Mouse (Mus musculus) heart, adult 2 months (tissue): ENCODE data around the gene BC051019. TPM values are rescaled to one million over a fixed set of nuclear protein-coding genes. Genes with fewer than 3 reads are reported as not detected.

Source experiments
- DNase-seq, 2 experiments: peaks; one replicate each; pipeline ENCODE4 v3.0.0; 2021
- H3K27ac ChIP-seq: fragments of 200-600 bp; 2 replicates; pipeline ENCODE4 v1.8.1; 2022
- H3K27me3 ChIP-seq: fragments of 200-500 bp; 2 replicates; pipeline ENCODE4 v1.6.1; 2012; ENCODE audit warnings: mild to moderate bottlenecking, low read length, inconsistent platforms, mixed read lengths; ENCODE audit not compliant: control insufficient read depth, insufficient read depth
- H3K36me3 ChIP-seq: fragments of 200-500 bp; 2 replicates; pipeline ENCODE4 v1.6.1; 2012; ENCODE audit warnings: low read length, inconsistent platforms; ENCODE audit not compliant: control insufficient read depth, insufficient read depth
- H3K4me1 ChIP-seq: fragments of 200-500 bp; 2 replicates; pipeline ENCODE4 v1.6.1; 2011; ENCODE audit warnings: low read length; ENCODE audit not compliant: control insufficient read depth, insufficient read depth
- H3K4me3 ChIP-seq: fragments of 200-600 bp; 2 replicates; pipeline ENCODE4 v1.8.1; 2022
- H3K79me2 ChIP-seq: fragments of 200-500 bp; replicated peaks from 2 replicates; pipeline ENCODE4 v1.6.1; 2012; ENCODE audit warnings: mild to moderate bottlenecking, inconsistent platforms, low read length, moderate library complexity, mixed read lengths; ENCODE audit not compliant: control insufficient read depth, insufficient read depth
- H3K9ac ChIP-seq: fragments of 200-500 bp; 2 replicates; pipeline ENCODE4 v1.6.1; 2012; ENCODE audit warnings: low read depth, mild to moderate bottlenecking, control low read depth, inconsistent platforms, low read length, mixed read lengths
- CTCF ChIP-seq: fragments of 200-600 bp; IDR thresholded peaks from 2 replicates; pipeline ENCODE4 v1.8.1; 2022; ENCODE audit warnings: antibody characterized with exemption, mild to moderate bottlenecking, moderate library complexity
- EP300 ChIP-seq: fragments of 200-500 bp; IDR thresholded peaks from 2 replicates; pipeline ENCODE4 v1.6.1; 2011; ENCODE audit warnings: low read depth, low read length, control low read depth; ENCODE audit not compliant: insufficient read depth
- POLR2A ChIP-seq: fragments of 200-500 bp; IDR thresholded peaks from 2 replicates; pipeline ENCODE4 v1.6.1; 2011; ENCODE audit warnings: mild to moderate bottlenecking, low read depth, low read length, control low read depth; ENCODE audit not compliant: insufficient read depth
- WGBS: fragments of 180-500 bp; shearing (Covaris S2); methylation state at CpG from one replicate; pipeline ENCODE4 v1.1.7; 2018; 5-methylcytosine and 5-hydroxymethylcytosine counted together
- intact Hi-C: fragments of 180-260 bp; cut with DNase I; formaldehyde crosslinking; loops from one replicate; pipeline ENCODE4 v1.15.1; 2025
- polyA plus RNA-seq: library from polyadenylated mRNA; depleted of rRNA; stranded (reverse); fragments of >200 nt; gene quantifications from 2 replicates; pipeline ENCODE4 v1.2.3, GENCODE M21; 2012
- total RNA-seq, 2 experiments: library from RNA; stranded (reverse); gene quantifications; 2 replicates each; pipeline ENCODE4 v1.2.3; 2021

Gene BC051019
- total and polyA plus RNA-seq, 3 experiments, result 1.5 TPM; not detected in 2

- WGBS, result 63% methylated on average over 3 of the region's 3 CpGs
- H3K9ac ChIP-seq, result no peak overlapping the region
- peak overlapping the region; percentile 85; the same call in 1 of the 2 replicates for H3K4me3 ChIP-seq
- H3K36me3 ChIP-seq, result peaks cover 4% of the 10 kb centered on the region
- H3K27me3 ChIP-seq, result no peaks in the 10 kb centered on the region
- H3K79me2 ChIP-seq, result no peaks in the 10 kb centered on the region
- H3K4me1 ChIP-seq, result peaks cover 8% of the 10 kb centered on the region
- DNase-seq, result no peak
- no peak for TF ChIP-seq POLR2A
- TF ChIP-seq CTCF, result no peak
- no peak overlapping the region for H3K27ac ChIP-seq
- intact Hi-C loops, result no loop called here
These were observed 19.2 kb downstream of the BC051019 start for GRCm38 (mm10) chr7:109704461-109704860.

- no peaks in the 10 kb centered on the region for H3K79me2 ChIP-seq
- H3K4me1 ChIP-seq, result peaks cover 8% of the 10 kb centered on the region
- WGBS, result 5% methylated on average over 17 of the region's 17 CpGs
- DNase-seq, result no peak
- peaks cover 2% of the 10 kb centered on the region for H3K36me3 ChIP-seq
- peak overlapping the region; percentile 85 for H3K4me3 ChIP-seq
- no peaks in the 10 kb centered on the region for H3K27me3 ChIP-seq
- peak overlapping the region; percentile 66 for H3K27ac ChIP-seq
- H3K9ac ChIP-seq, result peak overlapping the region; percentile 78
- intact Hi-C loops, result no loop called here
- TF ChIP-seq POLR2A (no peak), CTCF (no peak), EP300 (no peak)
These were observed 19.7 kb downstream of the BC051019 start for GRCm38 (mm10) chr7:109704016-109704377.

- peak; percentile 95 to 97 for DNase-seq
- Histone ChIP-seq H3K79me2 (no peaks in the 10 kb centered on the region), H3K27me3 (no peaks in the 10 kb centered on the region), H3K9ac (peak within 1 kb of the TSS; percentile 78), H3K36me3 (peaks cover under 1% of the 10 kb centered on the region), H3K4me1 (peaks cover 6% of the 10 kb centered on the region), H3K27ac (peak within 1 kb of the TSS; percentile 66), H3K4me3 (peak within 1 kb of the TSS; percentile 85)
- 1% methylated on average over 61 of the region's 61 CpGs for WGBS
- intact Hi-C loops, result no loop called here
- TF ChIP-seq POLR2A (peak; percentile 78), CTCF (no peak), EP300 (no peak)
These were observed 20.2 kb downstream of the BC051019 start, which contains the start of the genes St5 and Akip1 for GRCm38 (mm10) chr7:109703190-109704015. St5 (minus strand) TSS chr7:109703605. Akip1 (plus strand) TSS chr7:109703690.

GRCm38 (mm10) chr7:109702721-109703120 is 20.9 kb downstream of the BC051019 start:
- no peaks in the 10 kb centered on the region; the same call in 1 of the 2 replicates for H3K36me3 ChIP-seq
- no peak overlapping the region for H3K9ac ChIP-seq
- TF ChIP-seq CTCF, result no peak
- no peak for TF ChIP-seq EP300
- no peak for TF ChIP-seq POLR2A
- H3K4me1 ChIP-seq, result peaks cover 6% of the 10 kb centered on the region
- H3K79me2 ChIP-seq, result no peaks in the 10 kb centered on the region
- no peak for DNase-seq
- intact Hi-C loops, result no loop called here
- H3K27ac ChIP-seq, result no peak overlapping the region
- no peaks in the 10 kb centered on the region for H3K27me3 ChIP-seq
- 75% methylated on average over 4 of the region's 4 CpGs for WGBS
- H3K4me3 ChIP-seq, result no peak overlapping the region

- no peak overlapping the region for H3K4me3 ChIP-seq
- H3K9ac ChIP-seq, result no peak overlapping the region
- no peaks in the 10 kb centered on the region for H3K36me3 ChIP-seq
- intact Hi-C loops, result no loop called here
- no peak overlapping the region for H3K27ac ChIP-seq
- TF ChIP-seq POLR2A (no peak), CTCF (peak; percentile 41)
- no peak for DNase-seq
- no peaks in the 10 kb centered on the region for H3K79me2 ChIP-seq
- no peaks in the 10 kb centered on the region for H3K27me3 ChIP-seq
- peaks cover 3% of the 10 kb centered on the region; the same call in 1 of the 2 replicates for H3K4me1 ChIP-seq
These were observed 23.4 kb downstream of the BC051019 start for GRCm38 (mm10) chr7:109700213-109700612.

- TF ChIP-seq CTCF, result no peak
- TF ChIP-seq EP300, result no peak
- no peak for TF ChIP-seq POLR2A
- Histone ChIP-seq H3K36me3 (no peaks in the 10 kb centered on the region), H3K27ac (no peak overlapping the region), H3K4me3 (no peak overlapping the region), H3K9ac (no peak overlapping the region), H3K27me3 (no peaks in the 10 kb centered on the region), H3K4me1 (0 out of 2 replicates have a peak, but pooled peaks cover 1% of the 10 kb centered on the region), H3K79me2 (no peaks in the 10 kb centered on the region)
- intact Hi-C loops, result no loop called here
- DNase-seq, result no peak
- WGBS, result 90% methylated on average over 10 of the region's 10 CpGs
These were observed 28.3 kb downstream of the BC051019 start for GRCm38 (mm10) chr7:109695339-109695726.
